In genomic region chr9:8042338-8043043, GRCm38 (mm10) we compare ENCODE assay signal across 8 mouse cellular contexts. TPM values are rescaled to one million over a fixed set of nuclear protein-coding genes. Genes with fewer than 3 reads are reported as not detected.
DNase-seq lines count a peak whose midpoint lies in the region; ATAC-seq and TF ChIP-seq lines count a peak whose summit lies in the region.

Cfap300 (minus strand) TSS chr9:8042823.

- H3K4me1 ChIP-seq in bone marrow, adult 2 months (ENCODE audit: control insufficient read depth, insufficient read depth, low read length) = no peaks in the 10 kb centered on the region
- no peaks in the 10 kb centered on the region for H3K4me1 ChIP-seq in embryonic facial prominence, embryonic 15.5 days
- peaks cover 1% of the 10 kb centered on the region; the same call in 1 of the 2 replicates for H3K4me1 ChIP-seq in heart, adult 2 months (ENCODE audit: control insufficient read depth, insufficient read depth, low read length)
- H3K4me1 ChIP-seq in kidney, adult 2 months (ENCODE audit: control insufficient read depth, insufficient read depth, low read length) = peaks cover 6% of the 10 kb centered on the region
- H3K4me1 ChIP-seq in limb, embryonic 11.5 days (ENCODE audit: control insufficient read depth, insufficient read depth, low read length) = no peaks in the 10 kb centered on the region; the same call in 1 of the 2 replicates
- H3K4me1 ChIP-seq in midbrain, embryonic 14.5 days (ENCODE audit: control insufficient read depth, insufficient read depth, low read length) = no peaks in the 10 kb centered on the region

- no peaks in the 10 kb centered on the region for H3K27me3 ChIP-seq in embryonic facial prominence, embryonic 15.5 days
- H3K27me3 ChIP-seq in heart, adult 2 months (ENCODE audit: control insufficient read depth, insufficient read depth, low read length) = no peaks in the 10 kb centered on the region
- H3K27me3 ChIP-seq in kidney, adult 2 months (replicated peaks; ENCODE audit: control insufficient read depth, insufficient read depth, low read length) = no peaks in the 10 kb centered on the region
- H3K27me3 ChIP-seq in limb, embryonic 11.5 days (ENCODE audit: control insufficient read depth, insufficient read depth, low read length) = no peaks in the 10 kb centered on the region
- H3K27me3 ChIP-seq in midbrain, embryonic 14.5 days (ENCODE audit: control insufficient read depth, insufficient read depth, low read length) = no peaks in the 10 kb centered on the region

- intact Hi-C loops in heart, adult 2 months (cut with DNase I) = loop anchor here (1.0 to 5.0 kb wide), 3 partner anchors 40 to 100 kb away; partner anchors contain the start of genes Cep126 and Yap1

- no peak within 1 kb of the TSS for H3K27ac ChIP-seq in bone marrow, adult 2 months (ENCODE audit: control insufficient read depth, insufficient read depth, low read depth, low read length, poor library complexity)
- peak within 1 kb of the TSS; percentile 76 for H3K27ac ChIP-seq in embryonic facial prominence, embryonic 15.5 days (replicated peaks)
- peak within 1 kb of the TSS; percentile 83 for H3K27ac ChIP-seq in heart, adult 2 months
- H3K27ac ChIP-seq in kidney, adult 2 months (ENCODE audit: insufficient read depth, low read depth, low read length) = peak within 1 kb of the TSS; percentile 29; the same call in 1 of the 2 replicates
- no peak within 1 kb of the TSS; the same call in 1 of the 2 replicates for H3K27ac ChIP-seq in limb, embryonic 11.5 days (replicated peaks; ENCODE audit: low read depth, low read length)
- H3K27ac ChIP-seq in midbrain, embryonic 14.5 days (replicated peaks; ENCODE audit: low read depth, low read length) = peak within 1 kb of the TSS; percentile 89

- peak; percentile 79 for DNase-seq in 3134 (ENCODE audit: extremely low read depth, insufficient read length, low spot score)
- DNase-seq in heart, adult 2 months = peak; percentile 96 to 97
- DNase-seq in kidney, adult 2 months = peak; percentile 98
- peak; percentile 99 for DNase-seq in limb, embryonic 11.5 days (ENCODE audit: low spot score)
- peak; percentile 99 for DNase-seq in midbrain, embryonic 14.5 days
- peak; percentile 69 to 82 for DNase-seq in spleen, adult 18-20 months

- peak within 1 kb of the TSS; percentile 64 for H3K4me2 ChIP-seq in embryonic facial prominence, embryonic 15.5 days (replicated peaks)
- H3K4me2 ChIP-seq in limb, embryonic 11.5 days (ENCODE audit: low read depth, severe bottlenecking) = peak within 1 kb of the TSS; percentile 59
- peak within 1 kb of the TSS; percentile 64 for H3K4me2 ChIP-seq in midbrain, embryonic 14.5 days (ENCODE audit: low read length)

- no peak for TF ChIP-seq EP300 in heart, adult 2 months (IDR thresholded peaks at IDR 0.05; ENCODE audit: insufficient read depth, low read depth, low read length)

- WGBS in bone marrow, adult 2 months = under 1% methylated on average over 39 of the region's 39 CpGs
- under 1% methylated on average over 39 of the region's 39 CpGs for WGBS in embryonic facial prominence, embryonic 15.5 days
- under 1% methylated on average over 39 of the region's 39 CpGs for WGBS in heart, adult 2 months
- under 1% methylated on average over 39 of the region's 39 CpGs for WGBS in kidney, adult 2 months
- under 1% methylated on average over 36 of the region's 39 CpGs for WGBS in limb, embryonic 11.5 days
- WGBS in midbrain, embryonic 14.5 days = under 1% methylated on average over 39 of the region's 39 CpGs

- peak within 1 kb of the TSS; percentile 66 for H3K4me3 ChIP-seq in bone marrow, adult 2 months (replicated peaks; ENCODE audit: control insufficient read depth, low read depth, low read length)
- peak within 1 kb of the TSS; percentile 82 for H3K4me3 ChIP-seq in embryonic facial prominence, embryonic 15.5 days (replicated peaks)
- peak within 1 kb of the TSS; percentile 73 for H3K4me3 ChIP-seq in heart, adult 2 months
- peak within 1 kb of the TSS; percentile 67 for H3K4me3 ChIP-seq in kidney, adult 2 months (ENCODE audit: insufficient read depth, low read depth, low read length)
- H3K4me3 ChIP-seq in limb, embryonic 11.5 days (ENCODE audit: low read depth, low read length) = peak within 1 kb of the TSS; percentile 57
- H3K4me3 ChIP-seq in midbrain, embryonic 14.5 days (replicated peaks; ENCODE audit: low read depth, low read length) = peak within 1 kb of the TSS; percentile 64

- no peaks in the 10 kb centered on the region for H3K79me2 ChIP-seq in heart, adult 2 months (replicated peaks; ENCODE audit: control insufficient read depth, insufficient read depth, low read length)

- no peaks in the 10 kb centered on the region for H3K36me3 ChIP-seq in embryonic facial prominence, embryonic 15.5 days
- H3K36me3 ChIP-seq in heart, adult 2 months (ENCODE audit: control insufficient read depth, insufficient read depth, low read length) = no peaks in the 10 kb centered on the region
- H3K36me3 ChIP-seq in kidney, adult 2 months (ENCODE audit: control insufficient read depth, insufficient read depth, low read length) = no peaks in the 10 kb centered on the region
- no peaks in the 10 kb centered on the region for H3K36me3 ChIP-seq in limb, embryonic 11.5 days (ENCODE audit: control insufficient read depth, insufficient read depth, low read length)
- H3K36me3 ChIP-seq in midbrain, embryonic 14.5 days (ENCODE audit: control insufficient read depth, insufficient read depth, low read length) = no peaks in the 10 kb centered on the region

- no peaks in the 10 kb centered on the region for H3K9me3 ChIP-seq in embryonic facial prominence, embryonic 15.5 days (replicated peaks)
- no peaks in the 10 kb centered on the region for H3K9me3 ChIP-seq in limb, embryonic 11.5 days (ENCODE audit: control insufficient read depth, low read length)
- H3K9me3 ChIP-seq in midbrain, embryonic 14.5 days (ENCODE audit: control insufficient read depth, low read length) = no peaks in the 10 kb centered on the region

- TF ChIP-seq POLR2A in bone marrow, adult 2 months (IDR thresholded peaks at IDR 0.05; ENCODE audit: borderline replicate concordance, control insufficient read depth, low read depth, low read length) = no peak
- peak; percentile 82 for TF ChIP-seq POLR2A in heart, adult 2 months (IDR thresholded peaks at IDR 0.05; ENCODE audit: insufficient read depth, low read depth, low read length)
- no peak for TF ChIP-seq POLR2A in kidney, adult 2 months (IDR thresholded peaks at IDR 0.05; ENCODE audit: low read depth, low read length)

- peak within 1 kb of the TSS; percentile 49 for H3K9ac ChIP-seq in embryonic facial prominence, embryonic 15.5 days
- peak within 1 kb of the TSS; percentile 78 for H3K9ac ChIP-seq in heart, adult 2 months (ENCODE audit: low read depth, low read length)
- H3K9ac ChIP-seq in limb, embryonic 11.5 days (ENCODE audit: low read length) = peak within 1 kb of the TSS; percentile 58
- peak within 1 kb of the TSS; percentile 76 for H3K9ac ChIP-seq in midbrain, embryonic 14.5 days (replicated peaks; ENCODE audit: low read length)

- peak; percentile 95 for ATAC-seq in embryonic facial prominence, embryonic 15.5 days (ENCODE audit: insufficient number of reproducible peaks, low FRiP score, low TSS enrichment, low read depth)
- ATAC-seq in limb, embryonic 11.5 days (ENCODE audit: insufficient number of reproducible peaks, low FRiP score, low TSS enrichment, low read depth) = peak; percentile 97
- peak; percentile 98 for ATAC-seq in midbrain, embryonic 14.5 days (ENCODE audit: low FRiP score, low TSS enrichment)

- no peak for TF ChIP-seq CTCF in bone marrow, adult 2 months (IDR thresholded peaks at IDR 0.05; ENCODE audit: control insufficient read depth, insufficient read depth, low read length)
- TF ChIP-seq CTCF in heart, adult 2 months (IDR thresholded peaks at IDR 0.05) = no peak
- TF ChIP-seq CTCF in kidney, adult 2 months (conservative IDR thresholded peaks at IDR 0.05; ENCODE audit: insufficient read depth, insufficient read length, low read depth, low read length) = no peak

RNA-seq across cellular contexts. Expression of gene Cfap300, which starts in this region (rescaled TPM):
- not detected in 2 replicates for polyA plus RNA-seq in bone marrow, adult 2 months (2011; ENCODE audit: insufficient read depth, insufficient read length, low replicate concordance, missing spikeins)
- 17.2 and 19.3 TPM in 2 replicates for polyA plus RNA-seq in embryonic facial prominence, embryonic 15.5 days (2015; fragmentation: Nextera tagmentation; extraction: Ambion mirVana)
- total RNA-seq in heart, adult 2 months (2021) = under 1 TPM; 0.55 to 0.70 TPM
- polyA plus RNA-seq in heart, adult 2 months (2012; rRNA removed) = 0.73 and 0.76 TPM in 2 replicates
- polyA plus RNA-seq in kidney, adult 2 months (2012; rRNA removed) = 3.8 and 4.5 TPM in 2 replicates
- 17.9 and 19.9 TPM in 2 replicates for polyA plus RNA-seq in limb, embryonic 11.5 days (2014; fragmentation: Nextera tagmentation; extraction: Ambion mirVana)
- 15.8 and 18.2 TPM in 2 replicates for polyA plus RNA-seq in midbrain, embryonic 14.5 days (2014; fragmentation: Nextera tagmentation; extraction: Ambion mirVana)

Comparison
In these comparisons a context has a peak if more than half of its experiments do, and no peak if none do; other contexts are left out.
1. Peak in DNase-seq, H3K4me3 ChIP-seq, H3K27ac ChIP-seq and H3K9ac ChIP-seq in heart, adult 2 months; RNA of the gene not detected or under 1 TPM.
2. H3K27ac ChIP-seq: peak in embryonic facial prominence, embryonic 15.5 days (single experiment), kidney, adult 2 months (single experiment) and midbrain, embryonic 14.5 days (single experiment); none in bone marrow, adult 2 months (single experiment) and limb, embryonic 11.5 days (single experiment).
3. Peak in every context shown above with its lines, with median percentiles within 50 percentile points of each other: DNase-seq, H3K4me3 ChIP-seq, ATAC-seq, H3K4me2 ChIP-seq and H3K9ac ChIP-seq.